Mouse (Mus musculus): ENCODE measurements around the gene Gm49325. TPM values are rescaled to one million over a fixed set of nuclear protein-coding genes. Genes with fewer than 3 reads are reported as not detected.

Gene Gm49325
- polyA plus RNA-seq, 1 experiment from 2014 or later, result 8.0 TPM

DNA sequence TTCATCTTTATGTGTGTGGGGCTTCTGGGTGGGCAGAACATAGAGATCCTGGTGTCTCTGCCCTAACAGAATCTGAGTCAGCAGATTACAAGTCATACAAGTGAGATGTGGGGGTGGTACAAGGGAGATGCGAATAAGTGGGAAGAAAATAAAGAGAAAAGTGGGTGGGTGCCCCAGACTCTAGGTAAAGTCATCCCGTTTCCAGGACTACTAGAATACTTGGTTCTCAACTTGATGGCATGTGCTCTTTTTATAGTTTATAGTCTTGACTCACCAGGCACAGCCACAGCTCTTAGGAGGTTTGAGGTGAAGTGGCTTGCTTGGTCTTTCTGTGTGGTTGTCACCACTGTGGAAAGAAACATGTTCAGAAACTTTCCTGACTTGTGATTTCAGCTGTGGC is 9.9 kb upstream of the Gm49325 start:
- WGBS, result 93% methylated on average over 2 of the region's 2 CpGs
- Histone ChIP-seq H3K27ac (replicated peaks) (no peak overlapping the region), H3K27me3 (replicated peaks; ENCODE audit: low read depth, poor library complexity, severe bottlenecking) (no peaks in the 10 kb centered on the region), H3K9me3 (no peaks in the 10 kb centered on the region), H3K36me3 (replicated peaks) (peaks cover 83% of the 10 kb centered on the region), H3K4me1 (no peaks in the 10 kb centered on the region), H3K4me3 (no peak overlapping the region)
- no peak for DNase-seq (ENCODE audit: low spot score)

DNA sequence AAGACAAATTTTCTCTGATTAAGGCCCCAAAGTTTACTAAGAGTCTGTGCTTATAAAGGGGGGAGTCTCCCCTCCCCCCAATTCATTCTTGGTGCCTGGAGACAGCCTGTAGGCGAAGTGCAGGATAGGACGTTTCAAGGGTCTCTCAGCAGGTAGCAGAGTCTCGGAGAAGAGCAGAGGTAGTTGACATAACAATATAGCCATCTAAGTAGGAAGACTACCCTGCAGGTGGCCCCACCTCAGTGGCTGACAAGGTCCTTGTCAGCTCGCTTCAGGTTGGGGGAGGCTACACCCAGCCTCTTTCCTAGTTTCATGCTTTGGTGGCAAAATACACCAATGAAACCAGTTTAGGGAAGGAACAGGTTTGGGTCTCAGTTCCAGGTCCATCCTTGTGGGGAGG is 3.0 kb upstream of the Gm49325 start:
- no peaks in the 10 kb centered on the region; the same call in 1 of the 2 replicates for H3K9me3 ChIP-seq
- peaks cover 22% of the 10 kb centered on the region for H3K4me1 ChIP-seq
- no peak overlapping the region for H3K27ac ChIP-seq (replicated peaks)
- no peaks in the 10 kb centered on the region for H3K27me3 ChIP-seq (replicated peaks; ENCODE audit: low read depth, poor library complexity, severe bottlenecking)
- WGBS, result 55% methylated on average over 4 of the region's 4 CpGs
- no peak overlapping the region for H3K4me3 ChIP-seq
- no peak for DNase-seq (ENCODE audit: low spot score)
- peaks cover 26% of the 10 kb centered on the region for H3K36me3 ChIP-seq (replicated peaks)

GRCm38 (mm10) chr10:77604111-77604510 is 1.9 kb upstream of the Gm49325 start:
- no peak overlapping the region for H3K27ac ChIP-seq (replicated peaks)
- H3K27me3 ChIP-seq (replicated peaks; ENCODE audit: low read depth, poor library complexity, severe bottlenecking), result no peaks in the 10 kb centered on the region
- peaks cover 24% of the 10 kb centered on the region for H3K36me3 ChIP-seq (replicated peaks)
- DNase-seq (ENCODE audit: low spot score), result no peak
- peaks cover 22% of the 10 kb centered on the region for H3K4me1 ChIP-seq
- WGBS, result 89% methylated on average over 6 of the region's 6 CpGs
- no peaks in the 10 kb centered on the region; the same call in 1 of the 2 replicates for H3K9me3 ChIP-seq
- H3K4me3 ChIP-seq, result no peak overlapping the region

GRCm38 (mm10) chr10:77604958-77605357 is 1.0 kb upstream of the Gm49325 start:
- 93% methylated on average over 5 of the region's 5 CpGs for WGBS
- Histone ChIP-seq H3K36me3 (replicated peaks) (peaks cover 27% of the 10 kb centered on the region), H3K27ac (replicated peaks) (no peak overlapping the region), H3K4me3 (peak overlapping the region; percentile 77; the same call in 1 of the 2 replicates), H3K9me3 (no peaks in the 10 kb centered on the region; the same call in 1 of the 2 replicates), H3K27me3 (replicated peaks; ENCODE audit: low read depth, poor library complexity, severe bottlenecking) (no peaks in the 10 kb centered on the region), H3K4me1 (peaks cover 22% of the 10 kb centered on the region)
- no peak for DNase-seq (ENCODE audit: low spot score)

DNA sequence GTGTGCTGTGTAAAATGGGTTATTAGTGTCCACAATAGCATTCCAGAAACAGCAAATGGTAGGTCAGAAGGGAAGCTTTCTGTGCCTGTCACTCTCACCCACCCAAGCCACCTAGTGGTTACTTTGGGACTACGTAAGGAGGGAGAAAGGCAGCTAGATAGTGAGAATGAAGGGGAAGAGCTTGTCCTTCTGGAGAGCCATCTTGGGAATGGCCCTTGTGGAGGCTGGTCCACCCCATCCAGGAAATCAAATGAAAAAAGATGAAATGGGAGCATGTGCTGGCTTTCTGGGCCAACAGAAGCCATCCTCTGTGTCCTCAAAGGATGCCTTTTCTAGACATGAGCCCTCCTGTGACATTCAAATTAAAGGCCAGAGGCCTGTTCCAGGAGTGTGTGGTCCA is 629 bp upstream of the Gm49325 start:
- 44% methylated on average over 1 of the region's 1 CpGs for WGBS
- Histone ChIP-seq H3K27ac (replicated peaks) (peak overlapping the region; percentile 99), H3K36me3 (replicated peaks) (peaks cover 31% of the 10 kb centered on the region), H3K9me3 (no peaks in the 10 kb centered on the region; the same call in 1 of the 2 replicates), H3K27me3 (replicated peaks; ENCODE audit: low read depth, poor library complexity, severe bottlenecking) (no peaks in the 10 kb centered on the region), H3K4me3 (peak overlapping the region; percentile 77), H3K4me1 (peaks cover 22% of the 10 kb centered on the region)
- DNase-seq (ENCODE audit: low spot score), result peak; percentile 45

DNA sequence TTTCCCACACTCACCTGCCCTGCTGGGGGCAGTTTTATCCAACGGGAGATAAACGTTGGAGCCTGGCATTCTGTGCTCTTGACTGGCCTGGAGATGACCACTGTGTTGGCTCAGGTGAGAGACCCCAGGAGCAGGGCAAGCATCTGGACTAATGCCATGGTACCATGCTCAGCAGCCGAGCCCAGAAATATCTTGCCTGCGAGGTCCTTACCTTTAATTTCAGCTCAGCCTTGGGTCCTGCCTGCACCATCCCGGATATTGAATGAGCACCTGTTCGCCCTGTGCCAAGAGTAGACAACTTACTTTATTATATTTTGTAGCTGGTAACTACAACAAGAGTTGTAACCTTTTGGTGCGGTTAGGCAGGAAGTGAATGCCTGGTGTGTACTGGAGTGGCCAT is 858 bp downstream of the Gm49325 start:
- DNase-seq (ENCODE audit: low spot score), result no peak
- H3K36me3 ChIP-seq (replicated peaks), result peaks cover 46% of the 10 kb centered on the region
- H3K4me3 ChIP-seq, result peak overlapping the region; percentile 77
- 49% methylated on average over 7 of the region's 7 CpGs for WGBS
- H3K9me3 ChIP-seq, result no peaks in the 10 kb centered on the region; the same call in 1 of the 2 replicates
- no peaks in the 10 kb centered on the region for H3K27me3 ChIP-seq (replicated peaks; ENCODE audit: low read depth, poor library complexity, severe bottlenecking)
- H3K27ac ChIP-seq (replicated peaks), result peak overlapping the region; percentile 99
- peaks cover 26% of the 10 kb centered on the region for H3K4me1 ChIP-seq

DNA sequence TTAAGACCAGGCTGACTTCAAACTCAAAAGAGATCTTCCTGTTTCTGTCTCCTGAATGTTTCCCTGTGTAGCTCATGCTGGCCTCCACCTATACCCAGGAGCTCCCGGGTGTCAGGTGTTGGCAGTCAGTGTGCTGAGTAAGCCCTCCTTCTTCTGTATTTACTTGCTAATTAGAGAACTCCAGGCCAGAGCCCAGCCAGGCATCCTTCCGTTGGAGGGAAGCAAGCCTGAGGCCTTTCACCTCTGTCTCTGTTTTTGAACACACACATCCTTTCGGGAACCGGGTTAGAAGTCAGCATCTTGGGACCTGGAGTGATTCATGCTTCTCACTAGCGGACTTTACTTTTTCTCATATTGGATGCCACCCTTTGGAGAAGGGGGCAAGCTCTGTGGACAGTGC is 1.4 kb downstream of the Gm49325 start:
- H3K4me1 ChIP-seq, result peaks cover 26% of the 10 kb centered on the region
- no peak overlapping the region for H3K27ac ChIP-seq (replicated peaks)
- peaks cover 52% of the 10 kb centered on the region for H3K36me3 ChIP-seq (replicated peaks)
- H3K9me3 ChIP-seq, result no peaks in the 10 kb centered on the region; the same call in 1 of the 2 replicates
- H3K27me3 ChIP-seq (replicated peaks; ENCODE audit: low read depth, poor library complexity, severe bottlenecking), result no peaks in the 10 kb centered on the region
- WGBS, result 70% methylated on average over 5 of the region's 5 CpGs
- no peak for DNase-seq (ENCODE audit: low spot score)
- peak overlapping the region; percentile 77 for H3K4me3 ChIP-seq

DNA sequence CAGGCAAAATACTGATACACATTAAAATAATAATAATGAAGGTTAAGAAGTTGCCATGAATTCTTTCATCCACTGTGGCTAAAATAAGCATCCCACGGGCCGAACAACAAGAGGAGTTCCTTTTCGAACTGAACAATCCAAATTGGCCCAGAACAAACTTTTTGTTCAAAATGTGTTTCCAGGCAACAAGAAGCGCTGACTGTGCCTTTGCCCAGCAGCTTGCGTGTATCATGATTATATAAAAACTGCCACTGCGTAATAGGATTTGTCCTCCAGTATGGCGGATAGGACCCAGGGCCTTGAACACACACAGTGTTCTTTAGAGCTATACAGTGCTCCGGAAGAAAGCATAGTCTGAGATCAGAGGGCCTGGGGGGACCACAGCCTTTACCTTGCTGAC is 2.6 kb downstream of the Gm49325 start:
- peaks cover 63% of the 10 kb centered on the region for H3K36me3 ChIP-seq (replicated peaks)
- no peak for DNase-seq (ENCODE audit: low spot score)
- 95% methylated on average over 8 of the region's 8 CpGs for WGBS

GRCm38 (mm10) chr10:77610221-77610961 is 4.4 kb downstream of the Gm49325 start:
- 94% methylated on average over 8 of the region's 8 CpGs for WGBS
- Histone ChIP-seq H3K4me1 (peaks cover 26% of the 10 kb centered on the region), H3K9me3 (no peaks in the 10 kb centered on the region), H3K27me3 (replicated peaks; ENCODE audit: low read depth, poor library complexity, severe bottlenecking) (no peaks in the 10 kb centered on the region), H3K27ac (replicated peaks) (no peak overlapping the region), H3K4me3 (no peak overlapping the region), H3K36me3 (replicated peaks) (peaks cover 81% of the 10 kb centered on the region)
- no peak for DNase-seq (ENCODE audit: low spot score)

More for the DNA sequence above, 2.6 kb downstream of the Gm49325 start:
- no peak overlapping the region for H3K27ac ChIP-seq (replicated peaks)
- H3K27me3 ChIP-seq (replicated peaks; ENCODE audit: low read depth, poor library complexity, severe bottlenecking), result no peaks in the 10 kb centered on the region
- H3K9me3 ChIP-seq, result no peaks in the 10 kb centered on the region; the same call in 1 of the 2 replicates
- no peak overlapping the region for H3K4me3 ChIP-seq
- H3K4me1 ChIP-seq, result peaks cover 26% of the 10 kb centered on the region

GRCm38 (mm10) chr10:77613409-77613808 is 7.4 kb downstream of the Gm49325 start:
- no peak for DNase-seq (ENCODE audit: low spot score)
- peaks cover 98% of the 10 kb centered on the region for H3K36me3 ChIP-seq (replicated peaks)
- no peaks in the 10 kb centered on the region for H3K9me3 ChIP-seq
- 0 out of 2 replicates have a peak, but pooled peaks cover 4% of the 10 kb centered on the region for H3K4me1 ChIP-seq
- H3K4me3 ChIP-seq, result no peak overlapping the region
- H3K27ac ChIP-seq (replicated peaks), result no peak overlapping the region
- H3K27me3 ChIP-seq (replicated peaks; ENCODE audit: low read depth, poor library complexity, severe bottlenecking), result no peaks in the 10 kb centered on the region
- WGBS, result 86% methylated on average over 3 of the region's 3 CpGs

DNA sequence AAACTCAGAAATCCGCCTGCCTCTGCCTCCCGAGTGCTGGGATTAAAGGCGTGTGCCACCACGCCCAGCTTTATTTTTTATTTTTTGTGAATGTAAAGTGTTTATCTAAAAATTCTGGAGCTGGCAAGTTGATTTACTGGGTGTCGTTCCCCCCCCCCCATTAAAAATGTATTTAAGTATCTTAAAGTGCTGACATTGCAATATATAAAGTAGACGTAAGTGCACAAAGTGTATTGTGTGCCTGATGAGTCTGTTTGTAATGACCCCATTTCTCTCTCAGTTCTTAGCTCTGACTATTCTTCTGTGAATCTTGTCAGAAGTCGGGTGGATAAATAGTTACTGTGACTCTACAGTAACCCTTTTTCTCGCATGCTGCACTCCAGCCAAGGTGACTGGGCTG is 9.7 kb downstream of the Gm49325 start:
- no peak for DNase-seq (ENCODE audit: low spot score)
- Histone ChIP-seq H3K36me3 (replicated peaks) (peaks cover 96% of the 10 kb centered on the region), H3K27ac (replicated peaks) (no peak overlapping the region), H3K4me1 (0 out of 2 replicates have a peak, but pooled peaks cover 4% of the 10 kb centered on the region), H3K9me3 (no peaks in the 10 kb centered on the region), H3K4me3 (no peak overlapping the region), H3K27me3 (replicated peaks; ENCODE audit: low read depth, poor library complexity, severe bottlenecking) (no peaks in the 10 kb centered on the region)
- WGBS, result 94% methylated on average over 8 of the region's 8 CpGs

DNA sequence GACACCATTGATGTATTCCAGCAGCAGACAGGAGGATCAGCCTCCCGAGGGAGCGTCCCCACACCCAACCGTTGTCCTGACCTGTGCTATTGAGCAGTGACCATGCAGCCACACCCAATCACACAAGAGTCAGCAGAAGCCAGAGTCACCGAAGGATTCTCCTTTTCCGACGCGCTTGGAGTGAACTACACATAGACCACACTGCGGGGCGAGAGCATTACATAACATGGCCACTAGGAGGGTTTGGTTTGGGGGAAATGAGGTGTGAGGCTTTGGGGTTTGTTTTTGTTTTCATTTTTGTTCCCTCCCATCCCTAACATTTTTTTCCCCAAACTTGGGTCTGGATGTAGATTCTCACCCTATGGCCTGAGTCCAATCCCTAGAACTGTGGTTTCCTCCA is 10.2 kb downstream of the Gm49325 start:
- H3K4me3 ChIP-seq, result no peak overlapping the region
- no peak for DNase-seq (ENCODE audit: low spot score)
- no peaks in the 10 kb centered on the region for H3K4me1 ChIP-seq
- H3K27ac ChIP-seq (replicated peaks), result no peak overlapping the region
- peaks cover 94% of the 10 kb centered on the region for H3K36me3 ChIP-seq (replicated peaks)
- H3K9me3 ChIP-seq, result no peaks in the 10 kb centered on the region
- H3K27me3 ChIP-seq (replicated peaks; ENCODE audit: low read depth, poor library complexity, severe bottlenecking), result no peaks in the 10 kb centered on the region
- 94% methylated on average over 9 of the region's 9 CpGs for WGBS

GRCm38 (mm10) chr10:77616926-77617325 is 10.9 kb downstream of the Gm49325 start:
- Histone ChIP-seq H3K27ac (replicated peaks) (no peak overlapping the region), H3K36me3 (replicated peaks) (peaks cover 87% of the 10 kb centered on the region), H3K9me3 (no peaks in the 10 kb centered on the region), H3K4me1 (peaks cover 5% of the 10 kb centered on the region), H3K27me3 (replicated peaks; ENCODE audit: low read depth, poor library complexity, severe bottlenecking) (no peaks in the 10 kb centered on the region), H3K4me3 (no peak overlapping the region)
- 92% methylated on average over 7 of the region's 7 CpGs for WGBS
- no peak for DNase-seq (ENCODE audit: low spot score)
